Mouse (Mus musculus): ENCODE measurements at regions not wholly inside any gene's neighbourhood (a gene's known extent, or its start where the extent isn't known, plus 50 kb on each side); places are given as distances from the start of the nearest gene placed in this dataset.

DNA sequence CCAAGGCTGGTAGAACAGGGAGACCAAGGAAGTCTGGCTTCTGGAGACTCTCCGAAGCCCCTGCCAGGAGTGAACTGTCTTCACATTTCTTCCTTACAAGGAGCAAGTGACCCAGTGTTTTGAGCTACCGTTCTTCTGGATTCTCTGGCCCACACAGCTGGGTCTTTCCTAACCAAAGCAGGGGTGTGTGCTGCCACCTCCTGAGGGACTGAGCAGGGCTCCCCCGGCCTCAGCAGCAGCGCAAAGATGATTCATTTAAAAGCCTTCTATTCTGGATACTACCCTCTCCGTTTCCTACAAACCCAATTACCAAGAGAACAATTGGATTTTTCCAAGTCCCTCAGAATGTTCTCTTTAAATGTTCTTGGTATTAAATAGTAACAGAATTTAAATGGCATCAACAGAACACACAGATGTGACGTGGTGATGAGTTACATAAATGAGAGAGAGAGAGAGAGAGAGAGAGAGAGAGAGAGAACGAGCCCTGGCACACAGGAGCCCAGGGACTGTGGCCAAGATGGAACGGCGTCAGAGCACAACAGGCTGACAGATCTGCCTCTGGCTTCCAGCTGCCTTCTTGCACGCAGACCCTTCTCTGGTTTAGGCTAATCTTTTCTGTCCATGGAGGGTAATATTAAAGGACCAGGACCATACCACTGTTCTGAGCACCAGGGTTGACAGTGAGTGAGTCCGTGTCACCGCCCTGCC is 191.6 kb downstream of the Agtpbp1 start:
- ATAC-seq (replicated peaks; ENCODE audit: low FRiP score, low TSS enrichment, low read depth) (no peak), DNase-seq (ENCODE audit: low spot score) (no peak)
- no peak overlapping the region for H3K4me3 ChIP-seq (ENCODE audit: low read depth, low read length)
- H3K27ac ChIP-seq (ENCODE audit: low read depth): no peak overlapping the region
- H3K9me3 ChIP-seq (ENCODE audit: control insufficient read depth, low read length): no peaks in the 10 kb centered on the region
- no peaks in the 10 kb centered on the region for H3K27me3 ChIP-seq (replicated peaks; ENCODE audit: control insufficient read depth, insufficient read depth, low read length)
- no peaks in the 10 kb centered on the region for H3K36me3 ChIP-seq (ENCODE audit: control insufficient read depth, insufficient read depth, low read length)
- H3K9ac ChIP-seq (ENCODE audit: low read length): no peak overlapping the region
- H3K4me1 ChIP-seq (replicated peaks; ENCODE audit: control insufficient read depth, insufficient read depth, low read length): no peaks in the 10 kb centered on the region
- 77% methylated on average over 12 of the region's 12 CpGs for WGBS
- H3K4me2 ChIP-seq (ENCODE audit: low read length): no peak overlapping the region

DNA sequence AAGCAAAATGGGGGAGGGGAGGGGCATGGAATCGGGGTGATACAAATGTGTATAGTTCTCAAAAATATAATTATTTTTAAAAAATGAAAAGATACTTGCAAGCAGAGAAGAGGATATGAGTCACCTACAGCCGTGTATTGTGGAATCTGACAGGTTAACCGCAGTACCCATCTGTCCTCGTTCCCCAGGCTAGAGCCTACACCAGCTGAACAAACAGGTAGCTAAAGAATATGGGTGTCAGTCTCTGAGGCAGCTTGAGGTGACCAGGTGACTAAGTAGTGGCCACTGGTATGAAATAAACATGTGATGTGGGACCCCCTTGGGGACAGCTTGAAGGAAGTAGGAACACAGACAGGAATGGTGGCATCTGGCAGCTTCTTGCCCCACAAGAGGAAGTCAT is 192.2 kb downstream of the Agtpbp1 start:
- DNase-seq (ENCODE audit: low spot score): no peak
- no peaks in the 10 kb centered on the region for H3K36me3 ChIP-seq (ENCODE audit: control insufficient read depth, insufficient read depth, low read length)
- 83% methylated on average over 4 of the region's 4 CpGs for WGBS
- no peaks in the 10 kb centered on the region for H3K9me3 ChIP-seq (ENCODE audit: control insufficient read depth, low read length)
- no peak overlapping the region for H3K27ac ChIP-seq (ENCODE audit: low read depth)
- ATAC-seq (replicated peaks; ENCODE audit: low FRiP score, low TSS enrichment, low read depth): no peak
- no peaks in the 10 kb centered on the region for H3K27me3 ChIP-seq (replicated peaks; ENCODE audit: control insufficient read depth, insufficient read depth, low read length)
- H3K4me3 ChIP-seq (ENCODE audit: low read depth, low read length): no peak overlapping the region
- H3K4me2 ChIP-seq (ENCODE audit: low read length): no peak overlapping the region
- H3K9ac ChIP-seq (ENCODE audit: low read length): no peak overlapping the region
- no peaks in the 10 kb centered on the region for H3K4me1 ChIP-seq (replicated peaks; ENCODE audit: control insufficient read depth, insufficient read depth, low read length)

DNA sequence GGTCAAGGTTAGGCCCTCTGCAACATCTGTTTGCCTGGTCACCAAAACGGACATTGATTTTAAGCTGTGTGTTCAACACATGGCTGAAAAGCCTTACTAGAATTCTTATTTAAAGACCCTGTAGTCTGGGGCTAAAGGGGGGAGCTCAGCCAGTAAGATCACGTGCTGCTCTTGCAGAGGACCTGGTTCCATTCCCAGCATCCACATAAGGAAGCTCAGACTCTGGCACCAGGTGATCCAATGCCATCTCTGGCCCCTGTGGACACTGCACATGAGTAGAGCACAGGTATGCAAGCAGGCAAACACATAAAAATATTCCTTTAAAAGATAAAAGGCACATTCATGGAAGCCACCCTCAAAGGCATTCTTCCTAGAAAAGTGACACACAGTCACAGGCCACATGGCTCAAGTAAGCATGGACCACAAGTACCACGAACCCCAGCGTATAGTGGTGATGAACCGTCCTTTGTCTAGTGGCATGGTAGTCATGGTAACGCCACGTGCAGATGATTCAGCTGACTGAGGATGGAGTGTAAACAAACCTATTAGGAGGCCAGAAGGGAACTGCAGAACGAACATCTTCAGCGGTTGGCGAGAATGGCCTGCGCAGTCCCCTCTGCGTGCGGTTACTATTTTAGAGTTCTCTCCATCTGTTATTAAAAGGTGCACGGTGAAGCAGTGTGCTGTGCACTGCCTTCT is 197.3 kb downstream of the Agtpbp1 start:
- Histone ChIP-seq H3K9me3 (ENCODE audit: control insufficient read depth, low read length) (no peaks in the 10 kb centered on the region), H3K4me2 (ENCODE audit: low read length) (no peak overlapping the region), H3K4me3 (ENCODE audit: low read depth, low read length) (no peak overlapping the region), H3K36me3 (ENCODE audit: control insufficient read depth, insufficient read depth, low read length) (no peaks in the 10 kb centered on the region), H3K4me1 (replicated peaks; ENCODE audit: control insufficient read depth, insufficient read depth, low read length) (no peaks in the 10 kb centered on the region), H3K27ac (ENCODE audit: low read depth) (no peak overlapping the region), H3K27me3 (replicated peaks; ENCODE audit: control insufficient read depth, insufficient read depth, low read length) (no peaks in the 10 kb centered on the region), H3K9ac (ENCODE audit: low read length) (no peak overlapping the region)
- DNase-seq (ENCODE audit: low spot score) (no peak), ATAC-seq (replicated peaks; ENCODE audit: low FRiP score, low TSS enrichment, low read depth) (no peak)
- WGBS: 67% methylated on average over 14 of the region's 14 CpGs

DNA sequence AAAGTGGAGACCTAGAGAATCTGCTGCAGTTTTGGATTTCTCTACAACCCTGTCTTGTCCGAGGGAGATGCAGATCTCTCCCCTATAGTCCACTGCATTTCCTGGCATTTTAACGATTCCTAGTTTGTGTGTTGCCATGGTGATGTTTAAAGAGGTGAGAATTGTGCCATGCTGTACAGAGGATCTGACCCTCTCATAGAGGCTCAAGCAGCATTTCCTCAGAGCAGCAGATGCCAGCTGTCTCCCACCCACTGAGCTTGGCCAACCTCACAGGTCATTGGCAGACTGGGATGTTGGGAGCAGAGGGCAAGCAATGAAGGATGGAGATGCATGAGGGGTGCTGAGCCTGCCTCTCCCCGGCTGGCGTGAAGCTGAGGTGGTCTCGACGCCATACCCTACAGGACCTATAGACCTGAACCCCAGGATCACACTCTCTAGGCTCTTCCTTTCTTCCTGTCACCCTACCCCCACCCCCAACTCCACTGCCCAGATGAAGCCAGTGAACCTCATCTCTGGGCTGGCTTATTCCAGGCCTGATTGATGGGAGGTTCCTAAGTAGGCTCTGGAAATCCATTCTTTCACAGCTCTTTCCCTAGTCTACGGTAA is 198.0 kb downstream of the Agtpbp1 start:
- H3K9ac ChIP-seq (ENCODE audit: low read length): no peak overlapping the region
- DNase-seq (ENCODE audit: low spot score) (no peak), ATAC-seq (replicated peaks; ENCODE audit: low FRiP score, low TSS enrichment, low read depth) (no peak)
- 80% methylated on average over 7 of the region's 7 CpGs for WGBS
- no peak overlapping the region for H3K4me2 ChIP-seq (ENCODE audit: low read length)
- H3K27me3 ChIP-seq (replicated peaks; ENCODE audit: control insufficient read depth, insufficient read depth, low read length): no peaks in the 10 kb centered on the region
- H3K27ac ChIP-seq (ENCODE audit: low read depth): no peak overlapping the region
- H3K4me1 ChIP-seq (replicated peaks; ENCODE audit: control insufficient read depth, insufficient read depth, low read length): no peaks in the 10 kb centered on the region
- no peaks in the 10 kb centered on the region for H3K36me3 ChIP-seq (ENCODE audit: control insufficient read depth, insufficient read depth, low read length)
- no peak overlapping the region for H3K4me3 ChIP-seq (ENCODE audit: low read depth, low read length)
- no peaks in the 10 kb centered on the region for H3K9me3 ChIP-seq (ENCODE audit: control insufficient read depth, low read length)

DNA sequence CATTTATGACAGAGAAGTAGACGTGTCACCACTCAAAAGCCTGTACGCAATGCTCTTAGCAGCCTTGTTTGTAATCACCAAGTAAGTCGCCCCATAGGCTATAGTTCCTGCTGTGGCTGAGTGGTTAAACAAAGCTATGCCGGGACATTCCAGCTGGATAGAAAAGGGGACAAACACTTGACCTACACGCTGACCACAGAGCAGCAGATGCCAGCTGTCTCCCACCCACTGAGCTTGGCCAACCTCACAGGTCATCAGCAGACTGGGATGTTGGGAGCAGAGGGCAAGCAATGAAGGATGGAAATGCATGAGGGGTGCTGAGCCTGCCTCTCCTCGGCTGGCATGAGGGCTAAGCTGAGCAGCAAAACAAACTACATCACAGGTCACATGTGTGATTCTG is 199.2 kb downstream of the Agtpbp1 start:
- no peaks in the 10 kb centered on the region for H3K36me3 ChIP-seq (ENCODE audit: control insufficient read depth, insufficient read depth, low read length)
- no peaks in the 10 kb centered on the region for H3K27me3 ChIP-seq (replicated peaks; ENCODE audit: control insufficient read depth, insufficient read depth, low read length)
- no peak for DNase-seq (ENCODE audit: low spot score)
- no peak overlapping the region for H3K9ac ChIP-seq (ENCODE audit: low read length)
- H3K9me3 ChIP-seq (ENCODE audit: control insufficient read depth, low read length): no peaks in the 10 kb centered on the region
- 70% methylated on average over 6 of the region's 6 CpGs for WGBS
- no peak overlapping the region for H3K4me2 ChIP-seq (ENCODE audit: low read length)
- no peak overlapping the region for H3K4me3 ChIP-seq (ENCODE audit: low read depth, low read length)
- no peak overlapping the region for H3K27ac ChIP-seq (ENCODE audit: low read depth)
- no peak for ATAC-seq (replicated peaks; ENCODE audit: low FRiP score, low TSS enrichment, low read depth)
- H3K4me1 ChIP-seq (replicated peaks; ENCODE audit: control insufficient read depth, insufficient read depth, low read length): no peaks in the 10 kb centered on the region

DNA sequence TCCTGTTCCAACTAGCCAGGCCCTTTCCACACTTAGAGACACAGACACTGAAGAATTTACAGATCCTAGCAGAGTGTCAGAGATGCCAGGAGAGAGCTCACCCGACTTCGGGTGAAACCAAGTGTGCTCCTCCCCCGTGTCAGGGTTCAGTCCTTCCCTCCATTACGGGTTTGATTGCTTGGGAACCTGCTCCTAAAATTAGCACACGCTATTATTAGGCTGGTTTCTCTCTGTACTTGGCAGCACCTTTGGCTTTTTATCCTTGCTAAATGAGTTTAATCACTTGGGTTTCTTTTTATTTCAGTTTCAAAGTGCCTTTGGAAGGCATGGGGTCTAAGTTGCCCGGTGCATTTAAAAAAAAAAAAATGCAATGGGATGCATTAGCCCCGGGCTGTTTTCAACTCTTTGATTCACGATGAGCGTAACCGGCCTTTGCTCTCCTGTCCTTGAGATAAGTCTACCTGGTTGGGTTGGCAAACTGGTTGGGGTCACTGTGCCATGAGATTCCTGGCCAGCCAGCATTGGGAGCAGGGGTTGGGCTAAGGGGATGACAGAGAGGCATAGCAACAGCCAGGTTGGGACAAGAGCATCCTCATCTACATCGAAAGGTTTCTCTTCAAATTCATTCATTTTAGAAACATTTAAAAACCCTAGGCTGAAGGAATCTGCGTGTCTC is 214.7 kb downstream of the Agtpbp1 start:
- no peak overlapping the region for H3K4me3 ChIP-seq (ENCODE audit: low read depth, low read length)
- no peak overlapping the region for H3K4me2 ChIP-seq (ENCODE audit: low read length)
- 86% methylated on average over 12 of the region's 12 CpGs for WGBS
- no peaks in the 10 kb centered on the region for H3K4me1 ChIP-seq (replicated peaks; ENCODE audit: control insufficient read depth, insufficient read depth, low read length)
- no peak overlapping the region for H3K27ac ChIP-seq (ENCODE audit: low read depth)
- no peaks in the 10 kb centered on the region for H3K36me3 ChIP-seq (ENCODE audit: control insufficient read depth, insufficient read depth, low read length)
- H3K9me3 ChIP-seq (ENCODE audit: control insufficient read depth, low read length): no peaks in the 10 kb centered on the region
- no peak overlapping the region for H3K9ac ChIP-seq (ENCODE audit: low read length)
- DNase-seq (ENCODE audit: low spot score) (no peak), ATAC-seq (replicated peaks; ENCODE audit: low FRiP score, low TSS enrichment, low read depth) (no peak)
- H3K27me3 ChIP-seq (replicated peaks; ENCODE audit: control insufficient read depth, insufficient read depth, low read length): no peaks in the 10 kb centered on the region

DNA sequence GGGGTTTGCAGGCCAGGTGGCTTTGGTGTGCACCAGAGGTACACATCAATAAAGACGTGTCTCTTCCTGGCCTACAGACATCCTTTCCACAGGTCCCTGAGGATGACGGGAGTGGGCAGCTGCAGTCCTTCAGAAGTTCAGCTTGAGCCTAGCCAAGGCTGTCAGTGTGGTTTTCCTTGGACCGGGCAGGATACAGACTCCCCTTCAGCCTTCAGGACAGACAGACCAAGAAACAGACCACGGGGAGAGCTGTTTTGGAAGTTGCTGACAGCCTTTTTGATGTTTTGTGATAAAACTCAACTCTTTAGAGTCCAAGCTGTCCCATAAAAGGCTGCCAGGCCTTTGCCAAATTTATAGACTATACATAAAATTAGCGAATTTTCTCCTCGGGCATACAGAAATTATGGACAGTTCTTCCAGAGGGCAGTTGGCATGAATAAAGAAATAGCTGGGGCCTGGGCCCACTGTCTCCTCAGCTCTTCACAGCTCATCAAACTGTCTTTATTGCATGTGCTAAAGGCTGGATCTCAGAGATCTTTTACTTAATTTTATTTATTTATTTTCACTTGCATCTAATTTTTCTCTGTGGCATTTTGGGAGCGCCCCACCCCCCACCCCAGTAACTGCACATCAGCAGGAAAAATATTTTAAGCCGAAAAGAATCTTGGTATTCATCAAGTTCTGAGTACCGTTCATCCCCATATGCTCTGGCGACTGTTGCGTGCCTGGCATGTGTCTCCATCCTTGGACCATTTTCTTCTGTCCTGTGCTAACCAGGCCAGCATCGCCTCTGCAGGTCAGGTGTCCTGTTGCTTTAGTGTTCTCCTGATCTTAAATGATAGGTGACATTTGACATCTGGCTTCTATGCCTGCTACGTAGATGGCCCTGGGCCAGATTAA is 216.2 kb downstream of the Agtpbp1 start:
- no peak for ATAC-seq (replicated peaks; ENCODE audit: low FRiP score, low TSS enrichment, low read depth)
- no peak for DNase-seq (ENCODE audit: low spot score)
- H3K27me3 ChIP-seq (replicated peaks; ENCODE audit: control insufficient read depth, insufficient read depth, low read length): no peaks in the 10 kb centered on the region
- H3K36me3 ChIP-seq (ENCODE audit: control insufficient read depth, insufficient read depth, low read length): no peaks in the 10 kb centered on the region
- 59% methylated on average over 13 of the region's 13 CpGs for WGBS
- no peak overlapping the region for H3K9ac ChIP-seq (ENCODE audit: low read length)
- no peak overlapping the region for H3K4me2 ChIP-seq (ENCODE audit: low read length)
- no peak overlapping the region for H3K4me3 ChIP-seq (ENCODE audit: low read depth, low read length)
- no peaks in the 10 kb centered on the region for H3K4me1 ChIP-seq (replicated peaks; ENCODE audit: control insufficient read depth, insufficient read depth, low read length)
- H3K27ac ChIP-seq (ENCODE audit: low read depth): no peak overlapping the region
- H3K9me3 ChIP-seq (ENCODE audit: control insufficient read depth, low read length): no peaks in the 10 kb centered on the region

DNA sequence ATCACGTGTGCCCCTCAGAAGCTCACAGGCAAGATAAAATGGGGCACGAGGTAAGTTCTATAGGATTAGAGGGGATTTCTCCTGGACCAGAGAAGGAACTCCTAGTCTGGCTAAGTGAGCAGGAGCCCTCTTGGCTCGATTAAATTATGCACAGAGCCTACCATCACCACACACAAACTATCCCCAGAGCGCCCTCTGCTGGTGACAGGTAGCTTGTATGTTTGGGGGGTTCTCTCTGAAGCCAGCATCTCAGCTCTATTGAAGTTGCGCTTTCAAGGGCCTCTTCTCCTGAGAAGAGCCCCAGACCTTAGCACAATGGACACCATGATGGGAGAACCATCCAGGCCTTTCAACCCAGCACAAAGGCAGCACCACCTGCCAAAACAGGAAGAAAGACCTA is 219.6 kb downstream of the Agtpbp1 start:
- H3K4me3 ChIP-seq (ENCODE audit: low read depth, low read length): no peak overlapping the region
- no peaks in the 10 kb centered on the region for H3K27me3 ChIP-seq (replicated peaks; ENCODE audit: control insufficient read depth, insufficient read depth, low read length)
- DNase-seq (ENCODE audit: low spot score): peak; percentile 85
- no peaks in the 10 kb centered on the region for H3K9me3 ChIP-seq (ENCODE audit: control insufficient read depth, low read length)
- H3K27ac ChIP-seq (ENCODE audit: low read depth): no peak overlapping the region
- ATAC-seq (replicated peaks; ENCODE audit: low FRiP score, low TSS enrichment, low read depth): no peak
- no peaks in the 10 kb centered on the region for H3K4me1 ChIP-seq (replicated peaks; ENCODE audit: control insufficient read depth, insufficient read depth, low read length)
- no peak overlapping the region for H3K4me2 ChIP-seq (ENCODE audit: low read length)
- WGBS: 43% methylated on average over 5 of the region's 5 CpGs
- H3K9ac ChIP-seq (ENCODE audit: low read length): no peak overlapping the region
- no peaks in the 10 kb centered on the region for H3K36me3 ChIP-seq (ENCODE audit: control insufficient read depth, insufficient read depth, low read length)

Data from intestine, embryonic 14.5 days (tissue).